Mouse (Mus musculus): ENCODE measurements at regions not wholly inside any gene's neighbourhood (a gene's known extent, or its start where the extent isn't known, plus 50 kb on each side); places are given as distances from the start of the nearest gene placed in this dataset.

- no peak for DNase-seq (ENCODE audit: low read depth in 1 of 2, low spot score in 2 of 2)
Observed at GRCm38 (mm10) chr10:37720748-37721147, 582.0 kb upstream of the Marcks start.

- DNase-seq (ENCODE audit: low read depth in 1 of 2, low spot score in 2 of 2), result no peak
Observed at GRCm38 (mm10) chr10:37716946-37717345, 578.2 kb upstream of the Marcks start.

- no peak for DNase-seq (ENCODE audit: low read depth in 1 of 2, low spot score in 2 of 2)
Observed at GRCm38 (mm10) chr10:37711459-37711858, 572.7 kb upstream of the Marcks start.

- no peak for DNase-seq (ENCODE audit: low read depth in 1 of 2, low spot score in 2 of 2)
Observed at GRCm38 (mm10) chr10:37694041-37694690, 555.4 kb upstream of the Marcks start.

GRCm38 (mm10) chr10:37692851-37693250, 554.1 kb upstream of the Marcks start:
- DNase-seq (ENCODE audit: low read depth in 1 of 2, low spot score in 2 of 2), result no peak

GRCm38 (mm10) chr10:37691939-37692338, 553.2 kb upstream of the Marcks start:
- DNase-seq (ENCODE audit: low read depth in 1 of 2, low spot score in 2 of 2), result no peak

GRCm38 (mm10) chr10:37683101-37683500, 544.4 kb upstream of the Marcks start:
- DNase-seq (ENCODE audit: low read depth in 1 of 2, low spot score in 2 of 2), result no peak

- no peak for DNase-seq (ENCODE audit: low read depth in 1 of 2, low spot score in 2 of 2)
Observed at GRCm38 (mm10) chr10:37680601-37681000, 541.9 kb upstream of the Marcks start.

GRCm38 (mm10) chr10:37677826-37678225, 539.1 kb upstream of the Marcks start:
- no peak for DNase-seq (ENCODE audit: low read depth in 1 of 2, low spot score in 2 of 2)

GRCm38 (mm10) chr10:37668827-37669226, 530.1 kb upstream of the Marcks start:
- DNase-seq (ENCODE audit: low read depth in 1 of 2, low spot score in 2 of 2), result no peak

GRCm38 (mm10) chr10:37667031-37667745, 528.5 kb upstream of the Marcks start:
- no peak for DNase-seq (ENCODE audit: low read depth in 1 of 2, low spot score in 2 of 2)

- no peak for DNase-seq (ENCODE audit: low read depth in 1 of 2, low spot score in 2 of 2)
Observed at GRCm38 (mm10) chr10:37666535-37666934, 527.8 kb upstream of the Marcks start.

GRCm38 (mm10) chr10:37637001-37637562, 498.4 kb upstream of the Marcks start:
- DNase-seq (ENCODE audit: low read depth in 1 of 2, low spot score in 2 of 2), result no peak

GRCm38 (mm10) chr10:37636421-37636820, 497.7 kb upstream of the Marcks start:
- DNase-seq (ENCODE audit: low read depth in 1 of 2, low spot score in 2 of 2), result no peak

- DNase-seq (ENCODE audit: low read depth in 1 of 2, low spot score in 2 of 2), result no peak
Observed at GRCm38 (mm10) chr10:37630403-37630802, 491.7 kb upstream of the Marcks start.

GRCm38 (mm10) chr10:37627900-37628299, 489.2 kb upstream of the Marcks start:
- DNase-seq (ENCODE audit: low read depth in 1 of 2, low spot score in 2 of 2), result no peak

GRCm38 (mm10) chr10:37626758-37627201, 488.1 kb upstream of the Marcks start:
- no peak for DNase-seq (ENCODE audit: low read depth in 1 of 2, low spot score in 2 of 2)

- DNase-seq (ENCODE audit: low read depth in 1 of 2, low spot score in 2 of 2), result no peak
Observed at GRCm38 (mm10) chr10:37625972-37626757, 487.4 kb upstream of the Marcks start.

- no peak for DNase-seq (ENCODE audit: low read depth in 1 of 2, low spot score in 2 of 2)
Observed at GRCm38 (mm10) chr10:37623041-37623440, 484.3 kb upstream of the Marcks start.

- no peak for DNase-seq (ENCODE audit: low read depth in 1 of 2, low spot score in 2 of 2)
Observed at GRCm38 (mm10) chr10:37618606-37619005, 479.9 kb upstream of the Marcks start.

GRCm38 (mm10) chr10:37617708-37618300, 479.1 kb upstream of the Marcks start:
- no peak for DNase-seq (ENCODE audit: low read depth in 1 of 2, low spot score in 2 of 2)
